Mouse (Mus musculus): ENCODE results near the gene Garem2. TPM values are rescaled to one million over a fixed set of nuclear protein-coding genes. Genes with fewer than 3 reads are reported as not detected.
A peak's percentile ranks its signal among the peaks of the same experiment; 100 is the strongest.
"Not testable (repeated sequence)": the region's sequence is repeated elsewhere in the genome, so short reads cannot be mapped to it uniquely, and the experiment has no call there.

Gene Garem2
- polyA plus RNA-seq (2015; fragmentation: Nextera tagmentation; extraction: Ambion mirVana): 0.02 TPM in 1 of 2 replicates, not detected in the other

- Histone ChIP-seq H3K4me1 (ENCODE audit: control insufficient read depth, low read depth, low read length) (peaks cover 3% of the 10 kb centered on the region), H3K27ac (ENCODE audit: low read length) (no peak within 1 kb of the TSS), H3K9me3 (replicated peaks; ENCODE audit: control insufficient read depth, low read length) (no peaks in the 10 kb centered on the region), H3K9ac (ENCODE audit: low read depth, low read length) (no peak within 1 kb of the TSS), H3K4me3 (ENCODE audit: low read depth, low read length) (peak within 1 kb of the TSS; percentile 44), H3K36me3 (ENCODE audit: control insufficient read depth, insufficient read depth) (no peaks in the 10 kb centered on the region), H3K27me3 (ENCODE audit: control insufficient read depth, insufficient read depth, low read depth, low read length) (peaks cover 64% of the 10 kb centered on the region), H3K4me2 (ENCODE audit: low read depth, low read length) (peak within 1 kb of the TSS; percentile 49)
- 1% methylated on average over 54 of the region's 65 CpGs for WGBS (ENCODE audit: insufficient replicate concordance)
- ATAC-seq (ENCODE audit: low read depth): no peak
Observed at GRCm38 (mm10) chr5:30104841-30105667, at the start of gene Garem2. Garem2 (plus strand) TSS chr5:30105161.

- H3K4me1 ChIP-seq (ENCODE audit: control insufficient read depth, low read depth, low read length): no peaks in the 10 kb centered on the region
- no peaks in the 10 kb centered on the region for H3K27me3 ChIP-seq (ENCODE audit: control insufficient read depth, insufficient read depth, low read depth, low read length)
- 83% methylated on average over 6 of the region's 6 CpGs for WGBS (ENCODE audit: insufficient replicate concordance)
- H3K27ac ChIP-seq (ENCODE audit: low read length): no peak overlapping the region
- no peak overlapping the region for H3K4me3 ChIP-seq (ENCODE audit: low read depth, low read length)
- no peak overlapping the region for H3K9ac ChIP-seq (ENCODE audit: low read depth, low read length)
- no peak for ATAC-seq (ENCODE audit: low read depth)
- H3K36me3 ChIP-seq (ENCODE audit: control insufficient read depth, insufficient read depth): peaks cover 28% of the 10 kb centered on the region
- H3K4me2 ChIP-seq (ENCODE audit: low read depth, low read length): no peak overlapping the region
- no peaks in the 10 kb centered on the region for H3K9me3 ChIP-seq (replicated peaks; ENCODE audit: control insufficient read depth, low read length)
Observed at GRCm38 (mm10) chr5:30058216-30058731, 46.7 kb upstream of the Garem2 start.

GRCm38 (mm10) chr5:30059607-30060006 lies 45.4 kb upstream of the Garem2 start:
- not testable (repeated sequence) for H3K9me3 ChIP-seq (replicated peaks; ENCODE audit: control insufficient read depth, low read length); H3K4me1 ChIP-seq (ENCODE audit: control insufficient read depth, low read depth, low read length); H3K9ac ChIP-seq (ENCODE audit: low read depth, low read length); H3K27me3 ChIP-seq (ENCODE audit: control insufficient read depth, insufficient read depth, low read depth, low read length); H3K4me3 ChIP-seq (ENCODE audit: low read depth, low read length); H3K4me2 ChIP-seq (ENCODE audit: low read depth, low read length); ATAC-seq (ENCODE audit: low read depth); H3K27ac ChIP-seq (ENCODE audit: low read length)
- H3K36me3 ChIP-seq (ENCODE audit: control insufficient read depth, insufficient read depth): peaks cover 35% of the 10 kb centered on the region
- WGBS (ENCODE audit: insufficient replicate concordance): 78% methylated on average over 5 of the region's 5 CpGs

GRCm38 (mm10) chr5:30067726-30068125 lies 37.2 kb upstream of the Garem2 start:
- H3K27ac ChIP-seq (ENCODE audit: low read length): no peak overlapping the region
- H3K27me3 ChIP-seq (ENCODE audit: control insufficient read depth, insufficient read depth, low read depth, low read length): no peaks in the 10 kb centered on the region
- no peak overlapping the region for H3K4me3 ChIP-seq (ENCODE audit: low read depth, low read length)
- no peak overlapping the region for H3K4me2 ChIP-seq (ENCODE audit: low read depth, low read length)
- no peak for ATAC-seq (ENCODE audit: low read depth)
- no peak overlapping the region for H3K9ac ChIP-seq (ENCODE audit: low read depth, low read length)
- WGBS (ENCODE audit: insufficient replicate concordance): 75% methylated on average over 6 of the region's 6 CpGs
- H3K36me3 ChIP-seq (ENCODE audit: control insufficient read depth, insufficient read depth): peaks cover 58% of the 10 kb centered on the region
- no peaks in the 10 kb centered on the region for H3K9me3 ChIP-seq (replicated peaks; ENCODE audit: control insufficient read depth, low read length)
- peaks cover 4% of the 10 kb centered on the region for H3K4me1 ChIP-seq (ENCODE audit: control insufficient read depth, low read depth, low read length)

GRCm38 (mm10) chr5:30071677-30072076 lies 33.3 kb upstream of the Garem2 start:
- Histone ChIP-seq H3K27ac (ENCODE audit: low read length) (no peak overlapping the region), H3K36me3 (ENCODE audit: control insufficient read depth, insufficient read depth) (peaks cover 39% of the 10 kb centered on the region), H3K9ac (ENCODE audit: low read depth, low read length) (peak overlapping the region; percentile 89), H3K27me3 (ENCODE audit: control insufficient read depth, insufficient read depth, low read depth, low read length) (no peaks in the 10 kb centered on the region), H3K4me2 (ENCODE audit: low read depth, low read length) (peak overlapping the region; percentile 72), H3K4me1 (ENCODE audit: control insufficient read depth, low read depth, low read length) (peaks cover 7% of the 10 kb centered on the region), H3K9me3 (replicated peaks; ENCODE audit: control insufficient read depth, low read length) (no peaks in the 10 kb centered on the region), H3K4me3 (ENCODE audit: low read depth, low read length) (peak overlapping the region; percentile 91)
- no peak for ATAC-seq (ENCODE audit: low read depth)
- WGBS (ENCODE audit: insufficient replicate concordance): 60% methylated on average over 6 of the region's 6 CpGs

- Histone ChIP-seq H3K9me3 (replicated peaks; ENCODE audit: control insufficient read depth, low read length) (no peaks in the 10 kb centered on the region), H3K4me3 (ENCODE audit: low read depth, low read length) (peak overlapping the region; percentile 91), H3K4me2 (ENCODE audit: low read depth, low read length) (peak overlapping the region; percentile 72), H3K27ac (ENCODE audit: low read length) (0 out of 2 replicates have a peak overlapping the region, but pooled peaks have one; percentile 5), H3K4me1 (ENCODE audit: control insufficient read depth, low read depth, low read length) (peaks cover 7% of the 10 kb centered on the region), H3K9ac (ENCODE audit: low read depth, low read length) (peak overlapping the region; percentile 89), H3K27me3 (ENCODE audit: control insufficient read depth, insufficient read depth, low read depth, low read length) (no peaks in the 10 kb centered on the region), H3K36me3 (ENCODE audit: control insufficient read depth, insufficient read depth) (peaks cover 34% of the 10 kb centered on the region)
- WGBS (ENCODE audit: insufficient replicate concordance): 17% methylated on average over 3 of the region's 3 CpGs
- no peak for ATAC-seq (ENCODE audit: low read depth)
Observed at GRCm38 (mm10) chr5:30072377-30072776, 32.6 kb upstream of the Garem2 start.

GRCm38 (mm10) chr5:30072825-30073821 lies 31.8 kb upstream of the Garem2 start, which contains the start of gene Tyms:
Tyms (minus strand) TSS chr5:30073617.
- peak; percentile 88 for ATAC-seq (ENCODE audit: low read depth)
- H3K4me1 ChIP-seq (ENCODE audit: control insufficient read depth, low read depth, low read length): peaks cover 7% of the 10 kb centered on the region
- peak within 1 kb of the TSS; percentile 91 for H3K4me3 ChIP-seq (ENCODE audit: low read depth, low read length)
- H3K36me3 ChIP-seq (ENCODE audit: control insufficient read depth, insufficient read depth): peaks cover 26% of the 10 kb centered on the region
- H3K27me3 ChIP-seq (ENCODE audit: control insufficient read depth, insufficient read depth, low read depth, low read length): no peaks in the 10 kb centered on the region
- under 1% methylated on average over 45 of the region's 45 CpGs for WGBS (ENCODE audit: insufficient replicate concordance)
- peak within 1 kb of the TSS; percentile 81 for H3K27ac ChIP-seq (ENCODE audit: low read length)
- H3K9me3 ChIP-seq (replicated peaks; ENCODE audit: control insufficient read depth, low read length): no peaks in the 10 kb centered on the region
- peak within 1 kb of the TSS; percentile 89 for H3K9ac ChIP-seq (ENCODE audit: low read depth, low read length)
- peak within 1 kb of the TSS; percentile 72 for H3K4me2 ChIP-seq (ENCODE audit: low read depth, low read length)

- H3K27ac ChIP-seq (ENCODE audit: low read length): no peak overlapping the region
- ATAC-seq (ENCODE audit: low read depth): no peak
- H3K4me2 ChIP-seq (ENCODE audit: low read depth, low read length): 0 out of 2 replicates have a peak overlapping the region, but pooled peaks have one; percentile 30
- no peak overlapping the region for H3K4me3 ChIP-seq (ENCODE audit: low read depth, low read length)
- H3K27me3 ChIP-seq (ENCODE audit: control insufficient read depth, insufficient read depth, low read depth, low read length): no peaks in the 10 kb centered on the region
- 45% methylated on average over 13 of the region's 13 CpGs for WGBS (ENCODE audit: insufficient replicate concordance)
- H3K36me3 ChIP-seq (ENCODE audit: control insufficient read depth, insufficient read depth): no peaks in the 10 kb centered on the region
- no peak overlapping the region for H3K9ac ChIP-seq (ENCODE audit: low read depth, low read length)
- H3K9me3 ChIP-seq (replicated peaks; ENCODE audit: control insufficient read depth, low read length): no peaks in the 10 kb centered on the region
- H3K4me1 ChIP-seq (ENCODE audit: control insufficient read depth, low read depth, low read length): no peaks in the 10 kb centered on the region
Observed at GRCm38 (mm10) chr5:30092701-30093100, 12.3 kb upstream of the Garem2 start.
